Mouse (Mus musculus): ENCODE results near the gene Agrp. TPM values are rescaled to one million over a fixed set of nuclear protein-coding genes. Genes with fewer than 3 reads are reported as not detected.

Gene Agrp
- total and polyA plus RNA-seq, 2 experiments from 2014 or later, result 7.6 TPM; not detected in 1

DNA sequence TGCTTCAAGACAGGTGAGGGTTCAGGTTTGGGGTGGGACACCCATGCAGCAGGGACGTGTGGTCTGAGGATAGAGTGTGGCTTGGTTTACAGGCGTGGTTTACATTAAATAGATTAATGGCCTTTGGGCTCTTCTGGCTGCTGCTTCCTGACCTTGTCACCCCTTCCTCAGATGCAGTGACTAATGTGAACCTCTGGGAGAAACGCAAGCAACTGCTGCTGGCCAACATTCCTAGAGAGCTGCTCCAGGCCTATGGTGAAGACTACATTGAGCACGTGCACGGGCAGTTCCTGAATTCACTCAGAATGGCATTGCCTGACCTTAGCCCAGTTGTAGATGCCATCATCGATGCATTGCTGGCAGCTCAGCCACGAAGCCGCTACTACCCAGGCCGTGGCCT lies 114.3 kb downstream of the Agrp start:
- Histone ChIP-seq H3K4me2 (ENCODE audit: low read depth, low read length, poor library complexity, severe bottlenecking) (no peak overlapping the region), H3K36me3 (ENCODE audit: insufficient read depth, low read length) (peaks cover 30% of the 10 kb centered on the region), H3K4me1 (ENCODE audit: insufficient read depth, low read length) (no peaks in the 10 kb centered on the region), H3K9me3 (ENCODE audit: low read length) (no peaks in the 10 kb centered on the region), H3K4me3 (ENCODE audit: low read depth, low read length) (no peak overlapping the region), H3K9ac (replicated peaks; ENCODE audit: low read length, poor library complexity, severe bottlenecking) (no peak overlapping the region), H3K27ac (ENCODE audit: low read depth, low read length) (no peak overlapping the region), H3K27me3 (ENCODE audit: insufficient read depth, low read length) (no peaks in the 10 kb centered on the region)
- DNase-seq (ENCODE audit: low spot score) (no peak), ATAC-seq (ENCODE audit: low FRiP score) (no peak)
- 91% methylated on average over 9 of the region's 9 CpGs for WGBS
- TF ChIP-seq CTCF (IDR thresholded peaks at IDR 0.05), result no peak

DNA sequence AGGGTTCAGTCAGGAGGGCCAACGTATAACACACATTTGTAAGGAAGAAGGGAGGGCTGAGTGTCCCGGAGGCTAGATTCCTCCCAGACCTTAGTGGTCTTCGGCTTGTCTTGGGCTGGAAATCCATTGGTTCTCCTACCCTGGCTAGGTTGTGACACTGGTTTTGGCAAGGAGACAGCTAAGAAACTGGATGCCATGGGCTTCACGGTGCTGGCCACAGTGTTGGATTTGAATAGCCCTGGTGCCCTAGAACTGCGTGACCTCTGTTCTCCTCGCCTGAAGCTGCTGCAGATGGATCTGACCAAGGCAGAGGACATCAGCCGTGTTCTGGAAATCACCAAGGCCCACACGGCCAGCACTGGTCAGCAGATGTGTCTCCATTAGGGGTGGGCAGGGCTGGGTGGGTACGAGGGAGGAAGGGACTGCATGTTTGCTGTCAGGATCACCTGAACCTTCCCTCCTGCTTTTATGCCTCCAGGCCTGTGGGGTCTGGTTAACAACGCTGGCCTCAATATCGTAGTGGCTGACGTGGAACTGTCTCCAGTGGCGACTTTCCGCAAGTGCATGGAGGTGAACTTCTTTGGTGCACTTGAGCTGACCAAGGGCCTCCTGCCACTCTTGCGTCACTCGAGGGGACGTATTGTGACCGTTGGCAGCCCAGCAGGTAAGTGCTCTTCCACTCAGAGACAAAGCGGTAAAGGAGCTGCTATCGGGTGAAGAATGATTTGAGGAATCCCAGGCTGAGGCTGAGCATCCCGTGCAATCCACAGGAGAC lies 115.0 kb downstream of the Agrp start:
- no peak overlapping the region for H3K27ac ChIP-seq (ENCODE audit: low read depth, low read length)
- peak; percentile 33; the same call in 1 of the 2 replicates for TF ChIP-seq CTCF (IDR thresholded peaks at IDR 0.05)
- no peaks in the 10 kb centered on the region for H3K4me1 ChIP-seq (ENCODE audit: insufficient read depth, low read length)
- peaks cover 28% of the 10 kb centered on the region for H3K36me3 ChIP-seq (ENCODE audit: insufficient read depth, low read length)
- no peak for DNase-seq (ENCODE audit: low spot score)
- no peak overlapping the region for H3K9ac ChIP-seq (replicated peaks; ENCODE audit: low read length, poor library complexity, severe bottlenecking)
- H3K27me3 ChIP-seq (ENCODE audit: insufficient read depth, low read length), result 0 out of 2 replicates have a peak, but pooled peaks cover 6% of the 10 kb centered on the region
- no peak for ATAC-seq (ENCODE audit: low FRiP score)
- no peaks in the 10 kb centered on the region for H3K9me3 ChIP-seq (ENCODE audit: low read length)
- no peak overlapping the region for H3K4me2 ChIP-seq (ENCODE audit: low read depth, low read length, poor library complexity, severe bottlenecking)
- H3K4me3 ChIP-seq (ENCODE audit: low read depth, low read length), result no peak overlapping the region
- 84% methylated on average over 21 of the region's 21 CpGs for WGBS

DNA sequence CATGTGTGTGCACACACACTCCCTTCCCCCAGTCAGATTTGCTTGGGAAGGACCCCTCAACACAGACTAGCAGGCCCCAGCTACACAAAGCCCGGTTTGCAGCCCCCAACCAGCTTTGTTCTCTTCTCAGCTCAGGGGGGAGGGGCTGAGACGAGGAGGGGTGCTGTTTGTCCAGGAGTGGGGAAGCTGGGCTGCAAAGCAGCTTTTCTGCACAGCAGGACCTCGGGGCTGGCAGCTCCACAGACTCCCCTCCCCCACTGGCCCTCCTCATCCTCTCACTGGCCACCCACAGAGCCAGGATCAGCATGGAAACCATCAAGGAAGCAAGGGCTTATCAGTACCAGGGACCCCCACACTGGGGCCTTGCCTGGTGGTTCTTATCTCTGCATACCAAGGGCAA lies 116.1 kb downstream of the Agrp start:
- peaks cover 21% of the 10 kb centered on the region for H3K36me3 ChIP-seq (ENCODE audit: insufficient read depth, low read length)
- no peak overlapping the region for H3K4me3 ChIP-seq (ENCODE audit: low read depth, low read length)
- WGBS, result 3% methylated on average over 3 of the region's 3 CpGs
- peaks cover 16% of the 10 kb centered on the region for H3K27me3 ChIP-seq (ENCODE audit: insufficient read depth, low read length)
- ATAC-seq (ENCODE audit: low FRiP score), result no peak
- no peak overlapping the region for H3K27ac ChIP-seq (ENCODE audit: low read depth, low read length)
- no peak for TF ChIP-seq CTCF (IDR thresholded peaks at IDR 0.05)
- H3K9ac ChIP-seq (replicated peaks; ENCODE audit: low read length, poor library complexity, severe bottlenecking), result no peak overlapping the region
- no peaks in the 10 kb centered on the region for H3K9me3 ChIP-seq (ENCODE audit: low read length)
- no peak for DNase-seq (ENCODE audit: low spot score)
- H3K4me2 ChIP-seq (ENCODE audit: low read depth, low read length, poor library complexity, severe bottlenecking), result no peak overlapping the region
- H3K4me1 ChIP-seq (ENCODE audit: insufficient read depth, low read length), result peaks cover 3% of the 10 kb centered on the region; the same call in 1 of the 2 replicates

DNA sequence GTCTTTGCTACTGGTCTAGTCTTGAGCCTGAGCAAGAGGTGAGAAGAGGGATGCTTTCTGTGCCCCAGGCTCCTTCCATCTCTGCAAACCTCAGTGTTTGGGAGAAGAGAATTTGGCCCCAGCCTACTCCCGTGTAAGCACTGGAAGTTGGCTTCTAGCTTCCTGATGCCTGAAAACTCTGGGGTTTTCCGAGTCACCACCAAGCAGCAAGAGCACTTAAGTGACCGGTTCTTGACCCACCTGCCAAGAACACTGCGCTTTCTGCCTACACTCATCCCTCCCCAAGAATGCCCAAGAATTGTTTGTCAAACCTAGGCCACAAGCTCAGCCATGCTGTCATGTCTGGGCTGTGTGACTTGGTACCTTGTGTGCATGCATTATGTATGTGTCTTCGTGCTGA lies 116.7 kb downstream of the Agrp start:
- Histone ChIP-seq H3K27ac (ENCODE audit: low read depth, low read length) (no peak overlapping the region), H3K9ac (replicated peaks; ENCODE audit: low read length, poor library complexity, severe bottlenecking) (no peak overlapping the region), H3K36me3 (ENCODE audit: insufficient read depth, low read length) (peaks cover 15% of the 10 kb centered on the region), H3K27me3 (ENCODE audit: insufficient read depth, low read length) (peaks cover 16% of the 10 kb centered on the region), H3K4me3 (ENCODE audit: low read depth, low read length) (no peak overlapping the region), H3K9me3 (ENCODE audit: low read length) (no peaks in the 10 kb centered on the region), H3K4me2 (ENCODE audit: low read depth, low read length, poor library complexity, severe bottlenecking) (no peak overlapping the region), H3K4me1 (ENCODE audit: insufficient read depth, low read length) (peaks cover 6% of the 10 kb centered on the region; the same call in 1 of the 2 replicates)
- WGBS, result 28% methylated on average over 5 of the region's 5 CpGs
- no peak for TF ChIP-seq CTCF (IDR thresholded peaks at IDR 0.05)
- no peak for DNase-seq (ENCODE audit: low spot score)
- ATAC-seq (ENCODE audit: low FRiP score), result no peak

DNA sequence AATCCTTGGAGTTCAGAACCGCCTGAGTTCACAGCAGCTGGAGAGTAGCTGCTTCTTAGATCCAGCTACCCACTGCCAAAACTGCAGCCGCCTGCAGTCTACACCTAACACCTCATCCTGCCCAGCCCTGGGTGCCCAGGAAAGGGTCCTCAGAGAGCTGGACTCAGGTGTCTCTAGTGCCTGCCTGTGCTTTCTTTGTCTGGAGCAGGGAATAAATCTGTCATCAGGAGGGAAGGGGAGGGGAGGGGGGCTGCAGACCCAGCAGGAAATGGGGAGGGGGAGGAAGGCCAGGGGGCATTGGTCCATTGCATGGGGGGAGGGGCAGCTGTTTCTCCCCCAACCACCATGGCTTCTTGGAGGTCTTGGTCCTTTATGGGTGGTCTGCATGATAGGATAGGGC lies 117.6 kb downstream of the Agrp start:
- Histone ChIP-seq H3K9me3 (ENCODE audit: low read length) (no peaks in the 10 kb centered on the region), H3K9ac (replicated peaks; ENCODE audit: low read length, poor library complexity, severe bottlenecking) (no peak overlapping the region), H3K4me2 (ENCODE audit: low read depth, low read length, poor library complexity, severe bottlenecking) (0 out of 2 replicates have a peak overlapping the region, but pooled peaks have one; percentile 98), H3K27me3 (ENCODE audit: insufficient read depth, low read length) (peaks cover 16% of the 10 kb centered on the region), H3K36me3 (ENCODE audit: insufficient read depth, low read length) (peaks cover 7% of the 10 kb centered on the region; the same call in 1 of the 2 replicates), H3K27ac (ENCODE audit: low read depth, low read length) (no peak overlapping the region), H3K4me1 (ENCODE audit: insufficient read depth, low read length) (peaks cover 6% of the 10 kb centered on the region; the same call in 1 of the 2 replicates), H3K4me3 (ENCODE audit: low read depth, low read length) (no peak overlapping the region)
- no peak for TF ChIP-seq CTCF (IDR thresholded peaks at IDR 0.05)
- 9% methylated on average over 2 of the region's 2 CpGs for WGBS
- DNase-seq (ENCODE audit: low spot score), result no peak
- no peak for ATAC-seq (ENCODE audit: low FRiP score)
